Mouse (Mus musculus) hindbrain, embryonic 11.5 days (tissue): Measurements from ENCODE around the gene Gm11168. TPM values are rescaled to one million over a fixed set of nuclear protein-coding genes. Genes with fewer than 3 reads are reported as not detected.
"Not testable (repeated sequence)": the region's sequence is repeated elsewhere in the genome, so short reads cannot be mapped to it uniquely, and the experiment has no call there.

Experiments
- ATAC-seq: fragments of 200-750 bp; cut with Nextera tagmentation; 2 replicates; pipeline ENCODE4 v1.8.0; 2017; ENCODE audit warnings: mild to moderate bottlenecking, moderate TSS enrichment, moderate library complexity; ENCODE audit not compliant: low FRiP score
- DNase-seq: peaks from one replicate; pipeline ENCODE4 v3.0.0-alpha.2; 2015; ENCODE audit warnings: low spot score
- H3K27ac ChIP-seq: fragments of 300-500 bp; sonication (generic); 2 replicates; pipeline ENCODE4 v1.5.1; 2014; ENCODE audit warnings: mild to moderate bottlenecking, low read depth, low read length
- H3K27me3 ChIP-seq: fragments of 300-500 bp; sonication (generic); 2 replicates; pipeline ENCODE4 v1.6.1; 2014; ENCODE audit warnings: mild to moderate bottlenecking, low read length, moderate library complexity, mixed read lengths; ENCODE audit not compliant: control insufficient read depth, insufficient read depth
- H3K36me3 ChIP-seq: fragments of 300-500 bp; sonication (generic); 2 replicates; pipeline ENCODE4 v1.6.1; 2014; ENCODE audit warnings: mild to moderate bottlenecking, low read length, moderate library complexity, mixed read lengths; ENCODE audit not compliant: control insufficient read depth, insufficient read depth
- H3K4me1 ChIP-seq: fragments of 300-500 bp; sonication (generic); replicated peaks from 2 replicates; pipeline ENCODE4 v1.6.1; 2014; ENCODE audit warnings: low read length, mixed read lengths; ENCODE audit not compliant: control insufficient read depth, insufficient read depth
- H3K4me2 ChIP-seq: fragments of 300-500 bp; sonication (generic); replicated peaks from 2 replicates; pipeline ENCODE4 v1.6.1; 2014; ENCODE audit warnings: mild to moderate bottlenecking, low read depth, low read length
- H3K4me3 ChIP-seq: fragments of 300-500 bp; sonication (generic); 2 replicates; pipeline ENCODE4 v1.5.1; 2014; ENCODE audit warnings: low read depth, low read length
- H3K9ac ChIP-seq: fragments of 300-500 bp; sonication (generic); 2 replicates; pipeline ENCODE4 v1.6.1; 2014; ENCODE audit warnings: low read depth, low read length
- H3K9me3 ChIP-seq: fragments of 300-500 bp; sonication (generic); 2 replicates; pipeline ENCODE4 v1.6.1; 2016; ENCODE audit warnings: low read length; ENCODE audit not compliant: control insufficient read depth
- WGBS: fragments of 180-500 bp; shearing (Covaris S2); extraction: QIAGEN DNeasy Blood & Tissue Kit; methylation state at CpG from one replicate; pipeline ENCODE4 v1.1.7; 2014; 5-methylcytosine and 5-hydroxymethylcytosine counted together
- polyA plus RNA-seq: library from polyadenylated mRNA; unstranded; fragments of >200 nt; fragmentation: Nextera tagmentation; extraction: Ambion mirVana; gene quantifications from 2 replicates; pipeline ENCODE4 v1.2.1, GENCODE M21; 2014

Gene Gm11168
- polyA plus RNA-seq, 1 experiment from 2014 or later = not detected

DNA sequence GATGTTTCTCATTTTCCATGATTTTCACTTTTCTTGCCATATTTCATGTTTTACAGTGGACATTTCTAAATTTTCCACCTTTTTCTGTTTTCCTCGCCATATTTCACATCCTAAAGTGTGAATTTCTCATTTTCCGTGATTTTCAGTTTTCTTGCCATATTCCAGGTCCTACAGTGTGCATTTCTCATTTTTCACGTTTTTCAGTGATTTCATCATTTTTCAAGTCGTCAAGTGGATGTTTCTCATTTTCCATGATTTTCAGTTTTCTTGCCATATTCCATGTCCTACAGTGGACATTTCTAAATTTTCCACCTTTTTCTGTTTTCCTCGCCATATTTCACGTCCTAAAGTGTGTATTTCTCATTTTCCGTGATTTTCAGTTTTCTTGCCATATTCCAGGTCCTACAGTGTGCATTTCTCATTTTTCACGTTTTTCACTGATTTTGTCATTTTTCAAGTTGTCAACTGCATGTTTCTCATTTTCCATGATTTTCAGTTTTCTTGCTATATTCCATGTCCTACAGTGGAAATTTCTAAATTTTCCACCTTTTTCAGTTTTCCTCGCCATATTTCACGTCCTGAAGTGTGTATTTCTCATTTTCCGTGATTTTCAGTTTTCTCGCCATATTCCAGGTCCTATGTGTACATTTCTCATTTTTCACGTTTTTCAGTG, 20.3 kb downstream of the Gm11168 start, which contains the start of gene Gm10718:
Gm10718 (plus strand) TSS at position 236 of the 673 bp plus-strand sequence.
- ATAC-seq, H3K27me3 ChIP-seq, H3K4me3 ChIP-seq, H3K4me1 ChIP-seq, H3K27ac ChIP-seq, H3K4me2 ChIP-seq, H3K9me3 ChIP-seq, DNase-seq, H3K36me3 ChIP-seq, H3K9ac ChIP-seq: not testable (repeated sequence)
- 74% methylated on average over 9 of the region's 13 CpGs for WGBS

DNA sequence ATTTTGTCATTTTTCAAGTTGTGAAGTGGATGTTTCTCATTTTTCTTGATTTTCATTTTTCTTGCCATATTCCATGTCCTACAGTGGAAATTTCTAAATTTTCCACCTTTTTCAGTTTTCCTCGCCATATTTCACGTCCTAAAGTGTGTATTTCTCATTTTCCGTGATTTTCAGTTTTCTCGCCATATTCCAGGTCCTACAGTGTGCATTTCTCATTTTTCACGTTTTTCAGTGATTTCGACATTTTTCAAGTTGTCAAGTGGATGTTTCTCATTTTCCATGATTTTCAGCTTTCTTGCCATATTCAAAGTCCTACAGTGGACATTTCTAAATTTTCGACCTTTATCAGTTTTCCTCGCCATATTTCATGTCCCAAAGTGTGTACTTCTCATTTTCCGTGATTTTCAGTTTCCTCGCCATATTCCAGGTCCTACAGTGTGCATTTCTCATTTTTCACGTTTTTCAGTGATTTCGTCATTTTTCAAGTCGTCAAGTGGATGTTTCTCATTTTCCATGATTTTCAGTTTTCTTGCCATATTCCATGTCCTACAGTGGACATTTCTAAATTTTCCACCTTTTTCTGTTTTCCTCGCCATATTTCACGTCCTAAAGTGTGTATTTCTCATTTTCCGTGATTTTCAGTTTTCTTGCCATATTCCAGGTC, 21.0 kb downstream of the Gm11168 start:
- 67% methylated on average over 14 of the region's 16 CpGs for WGBS
- H3K4me1 ChIP-seq, H3K4me2 ChIP-seq, H3K9me3 ChIP-seq, H3K36me3 ChIP-seq, H3K27ac ChIP-seq, H3K9ac ChIP-seq, DNase-seq, ATAC-seq, H3K27me3 ChIP-seq, H3K4me3 ChIP-seq: not testable (repeated sequence)

DNA sequence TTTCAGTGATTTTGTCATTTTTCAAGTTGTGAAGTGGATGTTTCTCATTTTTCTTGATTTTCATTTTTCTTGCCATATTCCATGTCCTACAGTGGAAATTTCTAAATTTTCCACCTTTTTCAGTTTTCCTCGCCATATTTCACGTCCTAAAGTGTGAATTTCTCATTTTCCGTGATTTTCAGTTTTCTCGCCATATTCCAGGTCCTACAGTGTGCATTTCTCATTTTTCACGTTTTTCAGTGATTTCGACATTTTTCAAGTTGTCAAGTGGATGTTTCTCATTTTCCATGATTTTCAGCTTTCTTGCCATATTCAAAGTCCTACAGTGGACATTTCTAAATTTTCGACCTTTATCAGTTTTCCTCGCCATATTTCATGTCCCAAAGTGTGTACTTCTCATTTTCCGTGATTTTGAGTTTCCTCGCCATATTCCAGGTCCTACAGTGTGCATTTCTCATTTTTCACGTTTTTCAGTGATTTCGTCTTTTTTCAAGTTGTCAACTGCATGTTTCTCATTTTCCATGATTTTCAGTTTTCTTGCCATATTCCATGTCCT, 21.8 kb downstream of the Gm11168 start, which contains the start of gene Gm10717:
Gm10717 (plus strand) TSS at position 506 of the 556 bp plus-strand sequence.
- not testable (repeated sequence) for H3K36me3 ChIP-seq, H3K4me1 ChIP-seq, H3K4me3 ChIP-seq, H3K9me3 ChIP-seq, DNase-seq, H3K27ac ChIP-seq, H3K9ac ChIP-seq, H3K4me2 ChIP-seq, H3K27me3 ChIP-seq, ATAC-seq
- WGBS = 75% methylated on average over 12 of the region's 12 CpGs

GRCm38 (mm10) chr9:3025653-3026052, 22.5 kb downstream of the Gm11168 start:
- not testable (repeated sequence) for H3K4me3 ChIP-seq, H3K4me1 ChIP-seq, H3K9me3 ChIP-seq, H3K36me3 ChIP-seq, H3K27me3 ChIP-seq, H3K27ac ChIP-seq, DNase-seq, H3K4me2 ChIP-seq, H3K9ac ChIP-seq, ATAC-seq
- WGBS = 62% methylated on average over 4 of the region's 6 CpGs

DNA sequence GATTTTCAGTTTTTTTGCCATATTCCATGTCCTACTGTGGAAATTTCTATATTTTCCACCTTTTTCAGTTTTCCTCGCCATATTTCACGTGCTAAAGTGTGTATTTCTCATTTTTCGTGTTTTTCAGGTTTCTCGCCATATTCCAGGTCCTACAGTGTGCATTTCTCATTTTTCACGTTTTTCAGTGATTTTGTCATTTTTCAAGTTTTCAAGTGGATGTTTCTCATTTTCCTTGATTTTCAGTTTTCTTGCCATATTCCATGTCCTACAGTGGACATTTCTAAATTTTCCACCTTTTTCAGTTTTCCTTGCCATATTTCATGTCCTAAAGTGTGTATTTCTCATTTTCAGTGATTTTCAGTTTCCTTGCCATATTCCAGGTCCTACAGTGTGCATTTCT, 23.0 kb downstream of the Gm11168 start:
- H3K9ac ChIP-seq, H3K4me1 ChIP-seq, H3K27me3 ChIP-seq, DNase-seq, H3K9me3 ChIP-seq, H3K27ac ChIP-seq, H3K4me2 ChIP-seq, H3K4me3 ChIP-seq, ATAC-seq, H3K36me3 ChIP-seq: not testable (repeated sequence)
- WGBS = 77% methylated on average over 5 of the region's 5 CpGs

- not testable (repeated sequence) for H3K4me3 ChIP-seq, H3K36me3 ChIP-seq, DNase-seq, H3K4me2 ChIP-seq, ATAC-seq, H3K9ac ChIP-seq, H3K4me1 ChIP-seq, H3K27ac ChIP-seq, H3K9me3 ChIP-seq, H3K27me3 ChIP-seq
- WGBS = 64% methylated on average over 9 of the region's 9 CpGs
Measured at GRCm38 (mm10) chr9:3026741-3027140, 23.6 kb downstream of the Gm11168 start.

DNA sequence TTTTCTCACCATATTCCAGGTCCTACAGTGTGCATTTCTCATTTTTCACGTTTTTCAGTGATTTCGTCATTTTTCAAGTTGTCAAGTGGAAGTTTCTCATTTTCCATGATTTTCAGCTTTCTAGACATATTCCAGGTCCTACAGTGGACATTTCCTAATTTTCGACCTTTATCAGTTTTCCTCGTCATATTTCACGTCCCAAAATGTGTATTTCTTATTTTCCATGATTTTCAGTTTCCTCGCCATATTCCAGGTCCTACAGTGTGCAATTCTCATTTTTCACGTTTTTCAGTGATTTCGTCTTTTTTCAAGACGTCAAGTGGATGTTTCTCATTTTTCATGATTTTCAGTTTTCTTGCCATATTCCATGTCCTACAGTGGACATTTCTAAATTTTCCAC, 24.1 kb downstream of the Gm11168 start:
- H3K4me1 ChIP-seq, H3K9ac ChIP-seq, H3K36me3 ChIP-seq, H3K27ac ChIP-seq, H3K4me3 ChIP-seq, H3K9me3 ChIP-seq, H3K27me3 ChIP-seq, H3K4me2 ChIP-seq: not testable (repeated sequence)
- ATAC-seq (0 out of 2 replicates have a peak, but pooled peaks have one; percentile 20), DNase-seq (peak; percentile 71)
- 76% methylated on average over 9 of the region's 9 CpGs for WGBS

DNA sequence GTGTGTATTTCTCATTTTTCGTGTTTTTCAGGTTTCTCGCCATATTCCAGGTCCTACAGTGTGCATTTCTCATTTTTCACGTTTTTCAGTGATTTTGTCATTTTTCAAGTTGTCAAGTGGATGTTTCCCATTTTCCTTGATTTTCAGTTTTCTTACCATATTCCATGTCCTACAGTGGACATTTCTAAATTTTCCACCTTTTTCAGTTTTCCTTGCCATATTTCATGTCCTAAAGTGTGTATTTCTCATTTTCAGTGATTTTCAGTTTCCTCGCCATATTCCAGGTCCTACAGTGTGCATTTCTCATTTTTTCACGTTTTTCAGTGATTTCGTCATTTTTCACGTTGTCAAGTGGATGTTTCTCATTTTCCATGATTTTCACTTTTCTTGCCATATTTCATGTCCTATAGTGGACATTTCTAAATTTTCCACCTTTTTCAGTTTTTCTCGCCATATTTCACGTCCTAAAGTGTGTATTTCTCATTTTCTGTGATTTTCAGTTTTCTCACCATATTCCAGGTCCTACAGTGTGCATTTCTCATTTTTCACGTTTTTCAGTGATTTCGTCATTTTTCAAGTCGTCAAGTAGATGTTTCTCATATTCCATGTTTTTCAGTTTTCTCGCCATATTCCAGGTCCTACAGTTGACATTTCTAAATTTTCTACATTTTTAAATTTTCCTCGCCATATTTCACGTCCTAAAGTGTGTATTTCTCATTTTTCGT, 26.3 kb downstream of the Gm11168 start:
- not testable (repeated sequence) for H3K4me3 ChIP-seq, ATAC-seq, H3K9me3 ChIP-seq, H3K27ac ChIP-seq, H3K9ac ChIP-seq, H3K4me1 ChIP-seq, DNase-seq, H3K27me3 ChIP-seq, H3K36me3 ChIP-seq, H3K4me2 ChIP-seq
- 64% methylated on average over 12 of the region's 16 CpGs for WGBS
